ENCODE assay signal across 17 mouse cellular contexts in genomic region chr3:34658241-34658965, GRCm38 (mm10). TPM values are rescaled to one million over a fixed set of nuclear protein-coding genes. Genes with fewer than 3 reads are reported as not detected.
DNase-seq lines count a peak whose midpoint lies in the region; ATAC-seq and TF ChIP-seq lines count a peak whose summit lies in the region.
"Had no signal": no experiment of that assay in that cellular context is flagged by ENCODE, and none has a peak within 500 bp of the region (broad histone marks: within the 10 kb centered on the region; RNA-seq: fewer than 3 reads in every experiment).

No protein-coding gene starts in this region.

- H3K27ac ChIP-seq in limb, embryonic 11.5 days (replicated peaks; ENCODE audit: low read depth, low read length): no peak overlapping the region
- no peak overlapping the region for H3K27ac ChIP-seq in limb, embryonic 10.5 days
- peak overlapping the region; percentile 93 for H3K27ac ChIP-seq in hindbrain, embryonic 10.5 days
- peak overlapping the region; percentile 96 for H3K27ac ChIP-seq in midbrain, embryonic 13.5 days
- peak overlapping the region; percentile 54 for H3K27ac ChIP-seq in olfactory bulb, adult 2 months (ENCODE audit: insufficient read depth, low read depth, low read length)
- H3K27ac ChIP-seq: heart, embryonic 13.5 days; kidney, postnatal 0 days; limb, embryonic 13.5 days had no signal

- TF ChIP-seq CTCF in olfactory bulb, adult 2 months (IDR thresholded peaks at IDR 0.05; ENCODE audit: insufficient read depth, low read depth, low read length): no peak

- no peak overlapping the region for H3K4me3 ChIP-seq in limb, embryonic 11.5 days (ENCODE audit: low read depth, low read length)
- H3K4me3 ChIP-seq in limb, embryonic 10.5 days: no peak overlapping the region
- peak overlapping the region; percentile 68 for H3K4me3 ChIP-seq in hindbrain, embryonic 10.5 days
- H3K4me3 ChIP-seq in midbrain, embryonic 13.5 days (replicated peaks): peak overlapping the region; percentile 59
- no peak overlapping the region for H3K4me3 ChIP-seq in olfactory bulb, adult 2 months (ENCODE audit: insufficient read depth, low read depth, low read length)
- H3K4me3 ChIP-seq: heart, embryonic 13.5 days; limb, embryonic 13.5 days; myocyte had no signal

- ATAC-seq in limb, embryonic 11.5 days (ENCODE audit: insufficient number of reproducible peaks, low FRiP score, low TSS enrichment, low read depth): no peak
- no peak for ATAC-seq in midbrain, embryonic 13.5 days
- ATAC-seq: liver, postnatal 0 days had no signal

- intact Hi-C loops in heart, postnatal 14 days (cut with DNase I): no loop called here

- no peaks in the 10 kb centered on the region for H3K9me3 ChIP-seq in limb, embryonic 11.5 days (ENCODE audit: control insufficient read depth, low read length)
- H3K9me3 ChIP-seq in limb, embryonic 10.5 days (replicated peaks): no peaks in the 10 kb centered on the region
- no peaks in the 10 kb centered on the region for H3K9me3 ChIP-seq in hindbrain, embryonic 10.5 days
- no peaks in the 10 kb centered on the region for H3K9me3 ChIP-seq in midbrain, embryonic 13.5 days
- H3K9me3 ChIP-seq: heart, embryonic 13.5 days; limb, embryonic 13.5 days had no signal

- H3K9ac ChIP-seq in limb, embryonic 11.5 days (ENCODE audit: low read length): no peak overlapping the region
- H3K9ac ChIP-seq in midbrain, embryonic 13.5 days (replicated peaks): peak overlapping the region; percentile 80
- H3K9ac ChIP-seq: heart, embryonic 13.5 days; limb, embryonic 13.5 days; liver, postnatal 0 days had no signal

- no peak for TF ChIP-seq POLR2A in olfactory bulb, adult 2 months (IDR thresholded peaks at IDR 0.05; ENCODE audit: insufficient read depth, low read depth, low read length)

- peaks cover 80% of the 10 kb centered on the region for H3K27me3 ChIP-seq in limb, embryonic 11.5 days (ENCODE audit: control insufficient read depth, insufficient read depth, low read length)
- H3K27me3 ChIP-seq in limb, embryonic 10.5 days (ENCODE audit: low read depth, poor library complexity, severe bottlenecking): peaks cover 100% of the 10 kb centered on the region
- H3K27me3 ChIP-seq in hindbrain, embryonic 10.5 days (ENCODE audit: insufficient read depth, poor library complexity, severe bottlenecking): peaks cover 61% of the 10 kb centered on the region
- peaks cover 23% of the 10 kb centered on the region for H3K27me3 ChIP-seq in midbrain, embryonic 13.5 days

- WGBS in limb, embryonic 11.5 days: 39% methylated on average over 7 of the region's 7 CpGs
- 49% methylated on average over 7 of the region's 7 CpGs for WGBS in limb, embryonic 10.5 days
- WGBS in hindbrain, embryonic 10.5 days: 46% methylated on average over 7 of the region's 7 CpGs
- WGBS in midbrain, embryonic 13.5 days: 32% methylated on average over 7 of the region's 7 CpGs
- 56% methylated on average over 7 of the region's 7 CpGs for WGBS in olfactory bulb, adult 2 months

- no peaks in the 10 kb centered on the region for H3K4me1 ChIP-seq in limb, embryonic 11.5 days (ENCODE audit: control insufficient read depth, insufficient read depth, low read length)
- H3K4me1 ChIP-seq in limb, embryonic 10.5 days: peaks cover 5% of the 10 kb centered on the region
- peaks cover 84% of the 10 kb centered on the region for H3K4me1 ChIP-seq in hindbrain, embryonic 10.5 days (replicated peaks)
- peaks cover 81% of the 10 kb centered on the region for H3K4me1 ChIP-seq in midbrain, embryonic 13.5 days (replicated peaks)
- peaks cover 32% of the 10 kb centered on the region for H3K4me1 ChIP-seq in olfactory bulb, adult 2 months (ENCODE audit: control insufficient read depth, insufficient read depth, low read length)

- DNase-seq in limb, embryonic 11.5 days (ENCODE audit: low spot score): peak; percentile 20
- no peak for DNase-seq in limb, embryonic 10.5 days (ENCODE audit: low spot score)
- DNase-seq in hindbrain, embryonic 10.5 days (ENCODE audit: low spot score): peak; percentile 7
- no peak for DNase-seq in heart, postnatal 14 days
- no peak for DNase-seq in frontal cortex, postnatal 36 days (ENCODE audit: low spot score in 2 of 2)
- DNase-seq in cerebellum, adult 9-10 months: no peak
- DNase-seq: cerebellum, adult 18-20 months; liver, postnatal 0 days; lung, postnatal 4 days; thymus, adult 2 months had no signal

- no peak overlapping the region for H3K4me2 ChIP-seq in limb, embryonic 11.5 days (ENCODE audit: low read depth, severe bottlenecking)
- H3K4me2 ChIP-seq in midbrain, embryonic 13.5 days (replicated peaks): peak overlapping the region; percentile 62
- H3K4me2 ChIP-seq: heart, embryonic 13.5 days; limb, embryonic 13.5 days had no signal

- no peaks in the 10 kb centered on the region for H3K36me3 ChIP-seq in limb, embryonic 11.5 days (ENCODE audit: control insufficient read depth, insufficient read depth, low read length)
- H3K36me3 ChIP-seq in limb, embryonic 10.5 days: no peaks in the 10 kb centered on the region
- peaks cover 12% of the 10 kb centered on the region for H3K36me3 ChIP-seq in hindbrain, embryonic 10.5 days
- H3K36me3 ChIP-seq in midbrain, embryonic 13.5 days: no peaks in the 10 kb centered on the region
- H3K36me3 ChIP-seq: heart, embryonic 13.5 days; limb, embryonic 13.5 days had no signal

RNA-seq across cellular contexts. Expression of gene Sox2, which starts 8.2 kb away (rescaled TPM):
- 0.13 and 0.17 TPM in 2 replicates for polyA plus RNA-seq in limb, embryonic 11.5 days (2014; fragmentation: Nextera tagmentation; extraction: Ambion mirVana)
- polyA plus RNA-seq in limb, embryonic 10.5 days (2016; fragmentation: Nextera tagmentation; extraction: Ambion mirVana): 0.09 and 0.20 TPM in 2 replicates
- polyA plus RNA-seq in hindbrain, embryonic 10.5 days (2016; fragmentation: Nextera tagmentation; extraction: Ambion mirVana): 23.4 and 24.2 TPM in 2 replicates
- polyA plus RNA-seq in midbrain, embryonic 13.5 days (2015; fragmentation: Nextera tagmentation; extraction: Ambion mirVana): 27.8 and 28.2 TPM in 2 replicates
- not detected in 2 replicates for polyA plus RNA-seq in olfactory bulb, adult 2 months (2012; ENCODE audit: insufficient read depth, insufficient read length, low replicate concordance, missing spikeins)
- total RNA-seq in heart, postnatal 14 days (2021): under 1 TPM in 1 of 2 experiments, not detected in 1; 0.22 TPM
- polyA plus RNA-seq: kidney, postnatal 0 days; liver, postnatal 0 days; myocyte; spleen, adult 2 months had no signal

Comparison
In these comparisons a context has a peak if more than half of its experiments do, and no peak if none do; other contexts are left out.
1. DNase-seq: peak in limb, embryonic 11.5 days (single experiment) and hindbrain, embryonic 10.5 days (single experiment); none in limb, embryonic 10.5 days (single experiment), heart, postnatal 14 days (0 of 2), frontal cortex, postnatal 36 days (0 of 2) and cerebellum, adult 9-10 months (single experiment).
2. H3K27ac ChIP-seq: peak in hindbrain, embryonic 10.5 days (single experiment), midbrain, embryonic 13.5 days (single experiment) and olfactory bulb, adult 2 months (single experiment); none in limb, embryonic 11.5 days (single experiment) and limb, embryonic 10.5 days (single experiment).
3. H3K4me3 ChIP-seq: peak in hindbrain, embryonic 10.5 days (single experiment) and midbrain, embryonic 13.5 days (single experiment); none in limb, embryonic 11.5 days (single experiment), limb, embryonic 10.5 days (single experiment) and olfactory bulb, adult 2 months (single experiment).